Mouse (Mus musculus) lung, embryonic 15.5 days (tissue): ENCODE measurements around the gene Rai1. TPM values are rescaled to one million over a fixed set of nuclear protein-coding genes. Genes with fewer than 3 reads are reported as not detected.

Source experiments
- ATAC-seq: fragments of 200-750 bp; cut with Nextera tagmentation; 2 replicates; pipeline ENCODE4 v1.8.0; 2017; ENCODE audit warnings: moderate number of reproducible peaks, borderline replicate concordance; ENCODE audit not compliant: low FRiP score, low TSS enrichment; ENCODE audit errors: extremely low read depth
- H3K27ac ChIP-seq: fragments of 300-500 bp; sonication (generic); 2 replicates; pipeline ENCODE4 v1.5.1; 2015; ENCODE audit warnings: moderate library complexity, mild to moderate bottlenecking, inconsistent platforms
- H3K27me3 ChIP-seq: fragments of 300-500 bp; sonication (generic); 2 replicates; pipeline ENCODE4 v1.6.1; 2015; ENCODE audit warnings: inconsistent platforms
- H3K36me3 ChIP-seq: fragments of 300-500 bp; sonication (generic); 2 replicates; pipeline ENCODE4 v1.6.1; 2015; ENCODE audit warnings: inconsistent platforms
- H3K4me1 ChIP-seq: fragments of 300-500 bp; sonication (generic); 2 replicates; pipeline ENCODE4 v1.6.1; 2015; ENCODE audit warnings: inconsistent platforms
- H3K4me2 ChIP-seq: fragments of 300-500 bp; sonication (generic); 2 replicates; pipeline ENCODE4 v1.6.1; 2015; ENCODE audit warnings: inconsistent platforms, mild to moderate bottlenecking, moderate library complexity
- H3K4me3 ChIP-seq: fragments of 300-500 bp; sonication (generic); 2 replicates; pipeline ENCODE4 v1.5.1; 2015; ENCODE audit warnings: mild to moderate bottlenecking, inconsistent platforms
- H3K9ac ChIP-seq: fragments of 300-500 bp; sonication (generic); 2 replicates; pipeline ENCODE4 v1.6.1; 2015; ENCODE audit warnings: inconsistent platforms
- H3K9me3 ChIP-seq: fragments of 300-500 bp; sonication (generic); 2 replicates; pipeline ENCODE4 v1.6.1; 2016; ENCODE audit warnings: inconsistent platforms
- WGBS: fragments of 180-500 bp; shearing (Covaris S2); methylation state at CpG from one replicate; pipeline ENCODE4 v1.1.7; 2015; 5-methylcytosine and 5-hydroxymethylcytosine counted together
- polyA plus RNA-seq: library from polyadenylated mRNA; unstranded; fragments of >200 nt; fragmentation: Nextera tagmentation; extraction: Ambion mirVana; gene quantifications from 2 replicates; pipeline ENCODE4 v1.2.1, GENCODE M21; 2015

The Rai1 gene
- polyA plus RNA-seq, 1 experiment from 2014 or later: 27.9 TPM

- Histone ChIP-seq H3K4me2 (no peak overlapping the region), H3K27ac (no peak overlapping the region)
- no peak for ATAC-seq
Observed at GRCm38 (mm10) chr11:60073936-60074502, 30.8 kb upstream of the Rai1 start.

GRCm38 (mm10) chr11:60076183-60076582 lies 28.6 kb upstream of the Rai1 start:
- Histone ChIP-seq H3K9ac (no peak overlapping the region), H3K4me1 (0 out of 2 replicates have a peak, but pooled peaks cover 2% of the 10 kb centered on the region), H3K4me3 (no peak overlapping the region), H3K27me3 (no peaks in the 10 kb centered on the region), H3K4me2 (no peak overlapping the region), H3K9me3 (no peaks in the 10 kb centered on the region), H3K27ac (no peak overlapping the region), H3K36me3 (no peaks in the 10 kb centered on the region)
- 79% methylated on average over 3 of the region's 3 CpGs for WGBS
- no peak for ATAC-seq

More at GRCm38 (mm10) chr11:60073936-60074502, 30.8 kb upstream of the Rai1 start:
- no peak overlapping the region for H3K4me3 ChIP-seq
- 43% methylated on average over 15 of the region's 15 CpGs for WGBS
- no peaks in the 10 kb centered on the region for H3K9me3 ChIP-seq
- H3K4me1 ChIP-seq: 0 out of 2 replicates have a peak, but pooled peaks cover 2% of the 10 kb centered on the region
- no peaks in the 10 kb centered on the region for H3K36me3 ChIP-seq
- H3K27me3 ChIP-seq: no peaks in the 10 kb centered on the region
- no peak overlapping the region for H3K9ac ChIP-seq

GRCm38 (mm10) chr11:60076790-60077189 lies 28.0 kb upstream of the Rai1 start:
- H3K27me3 ChIP-seq: no peaks in the 10 kb centered on the region
- WGBS: 18% methylated on average over 4 of the region's 4 CpGs
- no peaks in the 10 kb centered on the region for H3K9me3 ChIP-seq
- 0 out of 2 replicates have a peak, but pooled peaks cover 2% of the 10 kb centered on the region for H3K4me1 ChIP-seq
- no peak overlapping the region for H3K4me2 ChIP-seq
- no peaks in the 10 kb centered on the region for H3K36me3 ChIP-seq
- no peak overlapping the region for H3K27ac ChIP-seq
- no peak overlapping the region for H3K4me3 ChIP-seq
- no peak for ATAC-seq
- H3K9ac ChIP-seq: no peak overlapping the region

- WGBS: 35% methylated on average over 2 of the region's 2 CpGs
- Histone ChIP-seq H3K9ac (no peak overlapping the region), H3K36me3 (no peaks in the 10 kb centered on the region), H3K27ac (no peak overlapping the region), H3K4me2 (no peak overlapping the region), H3K9me3 (no peaks in the 10 kb centered on the region), H3K4me3 (no peak overlapping the region), H3K4me1 (no peaks in the 10 kb centered on the region), H3K27me3 (no peaks in the 10 kb centered on the region)
- ATAC-seq: no peak
Observed at GRCm38 (mm10) chr11:60084589-60084988, 20.2 kb upstream of the Rai1 start.

GRCm38 (mm10) chr11:60086676-60087075 lies 18.1 kb upstream of the Rai1 start:
- Histone ChIP-seq H3K9me3 (no peaks in the 10 kb centered on the region), H3K4me1 (peaks cover 4% of the 10 kb centered on the region; the same call in 1 of the 2 replicates), H3K4me2 (no peak overlapping the region), H3K36me3 (no peaks in the 10 kb centered on the region), H3K9ac (no peak overlapping the region), H3K4me3 (no peak overlapping the region), H3K27me3 (no peaks in the 10 kb centered on the region), H3K27ac (no peak overlapping the region)
- WGBS: 57% methylated on average over 1 of the region's 1 CpGs
- ATAC-seq: no peak

GRCm38 (mm10) chr11:60088947-60089346 lies 15.9 kb upstream of the Rai1 start:
- Histone ChIP-seq H3K4me3 (no peak overlapping the region), H3K9ac (no peak overlapping the region), H3K27me3 (no peaks in the 10 kb centered on the region), H3K27ac (no peak overlapping the region), H3K36me3 (no peaks in the 10 kb centered on the region), H3K9me3 (no peaks in the 10 kb centered on the region), H3K4me1 (peaks cover 16% of the 10 kb centered on the region), H3K4me2 (no peak overlapping the region)
- WGBS: 38% methylated on average over 4 of the region's 4 CpGs
- no peak for ATAC-seq

- whole genome bisulfite sequencing: 51% methylated on average over 5 of the region's 5 CpGs
- no peak overlapping the region for H3K27ac ChIP-seq
Observed at GRCm38 (mm10) chr11:60090696-60091421, 14.0 kb upstream of the Rai1 start.

GRCm38 (mm10) chr11:60091422-60091761 lies 13.4 kb upstream of the Rai1 start:
- H3K9ac ChIP-seq: no peak overlapping the region
- H3K4me1 ChIP-seq: peaks cover 39% of the 10 kb centered on the region
- H3K27me3 ChIP-seq: no peaks in the 10 kb centered on the region
- no peaks in the 10 kb centered on the region for H3K36me3 ChIP-seq
- 60% methylated on average over 7 of the region's 7 CpGs for WGBS
- no peak for ATAC-seq
- H3K4me3 ChIP-seq: no peak overlapping the region
- H3K27ac ChIP-seq: no peak overlapping the region
- no peak overlapping the region for H3K4me2 ChIP-seq
- no peaks in the 10 kb centered on the region for H3K9me3 ChIP-seq

More at GRCm38 (mm10) chr11:60090696-60091421, 14.0 kb upstream of the Rai1 start:
- H3K27me3 ChIP-seq: no peaks in the 10 kb centered on the region
- no peak overlapping the region for H3K9ac ChIP-seq
- no peak for ATAC-seq
- H3K4me1 ChIP-seq: peaks cover 35% of the 10 kb centered on the region
- no peak overlapping the region for H3K4me3 ChIP-seq
- no peaks in the 10 kb centered on the region for H3K36me3 ChIP-seq
- H3K4me2 ChIP-seq: no peak overlapping the region
- no peaks in the 10 kb centered on the region for H3K9me3 ChIP-seq

GRCm38 (mm10) chr11:60093227-60093626 lies 11.6 kb upstream of the Rai1 start:
- H3K27ac ChIP-seq: no peak overlapping the region
- H3K4me1 ChIP-seq: peaks cover 39% of the 10 kb centered on the region
- H3K9ac ChIP-seq: no peak overlapping the region
- H3K4me2 ChIP-seq: no peak overlapping the region
- H3K36me3 ChIP-seq: no peaks in the 10 kb centered on the region
- no peaks in the 10 kb centered on the region for H3K27me3 ChIP-seq
- no peak for ATAC-seq
- no peak overlapping the region for H3K4me3 ChIP-seq
- no peaks in the 10 kb centered on the region for H3K9me3 ChIP-seq

GRCm38 (mm10) chr11:60093984-60094587 lies 10.7 kb upstream of the Rai1 start:
- 52% methylated on average over 7 of the region's 7 CpGs for WGBS
- Histone ChIP-seq H3K27ac (no peak overlapping the region), H3K9ac (no peak overlapping the region), H3K9me3 (no peaks in the 10 kb centered on the region), H3K4me2 (no peak overlapping the region), H3K36me3 (no peaks in the 10 kb centered on the region), H3K27me3 (no peaks in the 10 kb centered on the region), H3K4me3 (no peak overlapping the region), H3K4me1 (peaks cover 39% of the 10 kb centered on the region)
- ATAC-seq: peak; percentile 7; the same call in 1 of the 2 replicates

- ATAC-seq: peak; percentile 44; the same call in 1 of the 2 replicates
- Histone ChIP-seq H3K9ac (no peak overlapping the region), H3K4me3 (no peak overlapping the region), H3K27me3 (no peaks in the 10 kb centered on the region), H3K9me3 (no peaks in the 10 kb centered on the region), H3K4me1 (peaks cover 39% of the 10 kb centered on the region), H3K4me2 (no peak overlapping the region), H3K27ac (peak overlapping the region; percentile 30), H3K36me3 (no peaks in the 10 kb centered on the region)
- 38% methylated on average over 9 of the region's 9 CpGs for WGBS
Observed at GRCm38 (mm10) chr11:60094909-60095810, 9.7 kb upstream of the Rai1 start.
